Mouse (Mus musculus) heart, adult 2 months (tissue): ENCODE data around the gene Stmn1. TPM values are rescaled to one million over a fixed set of nuclear protein-coding genes. Genes with fewer than 3 reads are reported as not detected.
A peak's percentile ranks its signal among the peaks of the same experiment; 100 is the strongest.
"Not testable (repeated sequence)": the region's sequence is repeated elsewhere in the genome, so short reads cannot be mapped to it uniquely, and the experiment has no call there.

Source experiments
- DNase-seq, 2 experiments: peaks; one replicate each; pipeline ENCODE4 v3.0.0; 2021
- H3K27ac ChIP-seq: fragments of 200-600 bp; 2 replicates; pipeline ENCODE4 v1.8.1; 2022
- H3K27me3 ChIP-seq: fragments of 200-500 bp; 2 replicates; pipeline ENCODE4 v1.6.1; 2012; ENCODE audit warnings: mild to moderate bottlenecking, low read length, inconsistent platforms, mixed read lengths; ENCODE audit not compliant: control insufficient read depth, insufficient read depth
- H3K36me3 ChIP-seq: fragments of 200-500 bp; 2 replicates; pipeline ENCODE4 v1.6.1; 2012; ENCODE audit warnings: low read length, inconsistent platforms; ENCODE audit not compliant: control insufficient read depth, insufficient read depth
- H3K4me1 ChIP-seq: fragments of 200-500 bp; 2 replicates; pipeline ENCODE4 v1.6.1; 2011; ENCODE audit warnings: low read length; ENCODE audit not compliant: control insufficient read depth, insufficient read depth
- H3K4me3 ChIP-seq: fragments of 200-600 bp; 2 replicates; pipeline ENCODE4 v1.8.1; 2022
- H3K79me2 ChIP-seq: fragments of 200-500 bp; replicated peaks from 2 replicates; pipeline ENCODE4 v1.6.1; 2012; ENCODE audit warnings: mild to moderate bottlenecking, inconsistent platforms, low read length, moderate library complexity, mixed read lengths; ENCODE audit not compliant: control insufficient read depth, insufficient read depth
- H3K9ac ChIP-seq: fragments of 200-500 bp; 2 replicates; pipeline ENCODE4 v1.6.1; 2012; ENCODE audit warnings: low read depth, mild to moderate bottlenecking, control low read depth, inconsistent platforms, low read length, mixed read lengths
- CTCF ChIP-seq: fragments of 200-600 bp; IDR thresholded peaks from 2 replicates; pipeline ENCODE4 v1.8.1; 2022; ENCODE audit warnings: antibody characterized with exemption, mild to moderate bottlenecking, moderate library complexity
- EP300 ChIP-seq: fragments of 200-500 bp; IDR thresholded peaks from 2 replicates; pipeline ENCODE4 v1.6.1; 2011; ENCODE audit warnings: low read depth, low read length, control low read depth; ENCODE audit not compliant: insufficient read depth
- POLR2A ChIP-seq: fragments of 200-500 bp; IDR thresholded peaks from 2 replicates; pipeline ENCODE4 v1.6.1; 2011; ENCODE audit warnings: mild to moderate bottlenecking, low read depth, low read length, control low read depth; ENCODE audit not compliant: insufficient read depth
- WGBS: fragments of 180-500 bp; shearing (Covaris S2); methylation state at CpG from one replicate; pipeline ENCODE4 v1.1.7; 2018; 5-methylcytosine and 5-hydroxymethylcytosine counted together
- intact Hi-C: fragments of 180-260 bp; cut with DNase I; formaldehyde crosslinking; loops from one replicate; pipeline ENCODE4 v1.15.1; 2025
- polyA plus RNA-seq: library from polyadenylated mRNA; depleted of rRNA; stranded (reverse); fragments of >200 nt; gene quantifications from 2 replicates; pipeline ENCODE4 v1.2.3, GENCODE M21; 2012
- total RNA-seq, 2 experiments: library from RNA; stranded (reverse); gene quantifications; 2 replicates each; pipeline ENCODE4 v1.2.3; 2021

The Stmn1 gene
- total and polyA plus RNA-seq, 3 experiments = 10.9 to 23.0 (median 20.1) TPM

DNA sequence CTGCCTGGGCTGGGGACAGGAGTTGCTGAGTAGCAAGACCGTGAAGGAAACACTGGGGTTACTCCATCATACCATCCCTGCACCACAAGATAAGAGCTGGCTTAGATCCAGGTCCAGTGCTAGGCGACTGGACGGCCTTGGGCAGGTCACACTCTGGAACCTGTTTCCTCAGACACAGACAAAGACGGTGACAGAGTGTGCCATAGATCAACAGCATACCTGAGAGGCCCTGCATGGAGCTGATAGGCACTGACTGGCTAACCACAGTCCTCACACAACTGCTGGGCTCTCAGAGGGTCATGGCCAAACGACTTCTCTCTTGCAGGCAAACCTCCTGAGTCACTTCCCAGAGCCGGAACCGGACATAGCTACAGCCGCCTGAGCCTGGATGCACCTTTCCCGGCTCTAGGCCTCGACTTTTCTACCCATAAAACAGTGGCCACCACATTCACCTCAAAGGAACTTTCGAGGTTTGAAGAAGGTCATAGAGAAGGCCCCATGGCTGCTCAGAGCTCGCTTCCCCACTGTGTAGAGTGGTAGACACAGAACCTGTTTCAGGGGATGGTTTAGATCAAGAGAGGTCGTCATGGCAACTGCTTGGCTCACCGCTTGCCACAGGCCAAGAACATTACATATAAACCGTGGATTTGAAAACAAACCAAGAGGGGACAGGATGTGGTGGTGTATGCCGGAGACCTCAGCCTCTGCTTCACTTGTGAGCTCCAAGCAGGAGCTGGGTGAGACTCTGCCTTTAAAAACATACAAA lies 26.8 kb downstream of the Stmn1 start:
- Histone ChIP-seq H3K9ac (no peak overlapping the region), H3K4me3 (no peak overlapping the region), H3K4me1 (peaks cover 10% of the 10 kb centered on the region), H3K27ac (peak overlapping the region; percentile 15; the same call in 1 of the 2 replicates), H3K36me3 (no peaks in the 10 kb centered on the region), H3K27me3 (no peaks in the 10 kb centered on the region), H3K79me2 (no peaks in the 10 kb centered on the region)
- peak in 1 of 2 experiments; percentile 39 for DNase-seq
- WGBS = 50% methylated on average over 16 of the region's 16 CpGs
- TF ChIP-seq CTCF (no peak), EP300 (no peak), POLR2A (no peak)
- intact Hi-C loops = no loop called here

DNA sequence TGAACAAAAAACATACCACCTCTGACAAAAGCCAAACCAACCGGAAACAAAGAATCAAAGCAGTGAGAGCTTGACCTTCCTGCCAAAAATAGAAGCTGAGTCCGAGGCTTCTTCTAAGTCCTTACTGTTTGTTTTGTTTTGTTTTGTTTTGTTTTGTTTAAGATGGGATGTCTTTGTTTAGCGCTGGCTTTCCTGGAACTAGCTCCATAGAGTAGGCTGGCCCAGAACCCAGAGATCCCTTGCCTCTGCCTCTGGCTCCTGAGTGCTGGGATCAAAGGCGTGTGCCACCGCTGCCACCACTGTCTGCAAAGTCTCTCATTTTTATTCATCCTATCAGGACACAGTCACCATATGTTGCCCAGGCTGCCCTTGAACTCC lies 27.4 kb downstream of the Stmn1 start:
- no peak for DNase-seq
- peak overlapping the region; percentile 83 for H3K27ac ChIP-seq

DNA sequence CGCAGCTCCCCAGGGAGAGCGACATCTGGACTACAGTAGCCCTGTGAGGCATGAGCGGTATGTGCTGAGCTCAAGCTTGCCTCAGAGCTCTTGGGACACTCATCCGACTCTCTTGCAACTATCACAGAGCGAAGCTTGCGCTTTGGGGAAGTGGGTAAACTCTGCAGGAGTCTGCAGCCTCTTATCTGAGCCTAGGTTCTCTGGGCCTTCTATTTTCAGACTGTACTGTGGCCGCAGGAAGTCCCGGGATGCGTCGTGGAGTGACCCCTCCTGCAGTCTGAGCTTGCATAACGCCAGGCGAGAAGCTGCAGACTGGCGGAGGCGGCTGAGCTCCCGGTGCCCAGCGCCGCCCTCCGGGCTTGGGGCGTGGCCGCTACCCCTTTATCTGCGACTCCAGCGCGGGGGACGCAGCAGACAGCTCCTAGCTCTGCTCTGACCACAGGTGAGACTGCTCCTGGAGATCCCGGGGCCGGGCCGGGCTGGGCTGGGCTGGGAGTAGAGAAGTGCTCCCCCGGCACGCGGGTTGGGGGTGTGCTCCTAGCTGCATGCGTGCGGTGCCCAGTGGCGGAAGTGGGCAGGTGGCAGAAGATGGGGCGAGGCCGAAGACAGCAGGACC lies 28.6 kb downstream of the Stmn1 start, which contains the start of gene Paqr7:
Gene Paqr7 (plus strand): TSS at position 103 of the 616 bp plus-strand sequence.
- peak within 1 kb of the TSS; percentile 74 for H3K9ac ChIP-seq
- H3K27ac ChIP-seq = peak within 1 kb of the TSS; percentile 83
- H3K4me3 ChIP-seq = peak within 1 kb of the TSS; percentile 69
- H3K79me2 ChIP-seq = no peaks in the 10 kb centered on the region
- peak; percentile 56; the same call in 1 of the 2 replicates for TF ChIP-seq EP300
- peak; percentile 23 for TF ChIP-seq CTCF
- TF ChIP-seq POLR2A = peak; percentile 57
- peak; percentile 82 to 89 for DNase-seq
- peaks cover 10% of the 10 kb centered on the region for H3K4me1 ChIP-seq
- no peaks in the 10 kb centered on the region for H3K27me3 ChIP-seq
- WGBS = 5% methylated on average over 35 of the region's 35 CpGs
- no peaks in the 10 kb centered on the region for H3K36me3 ChIP-seq
- intact Hi-C loops = no loop called here

More for the DNA sequence above, 27.4 kb downstream of the Stmn1 start:
- Histone ChIP-seq H3K27me3 (no peaks in the 10 kb centered on the region), H3K36me3 (no peaks in the 10 kb centered on the region), H3K79me2 (no peaks in the 10 kb centered on the region), H3K4me1 (peaks cover 10% of the 10 kb centered on the region), H3K9ac (no peak overlapping the region), H3K4me3 (no peak overlapping the region)
- intact Hi-C loops = no loop called here
- 63% methylated on average over 5 of the region's 5 CpGs for WGBS
- TF ChIP-seq EP300 = no peak
- TF ChIP-seq CTCF = no peak
- no peak for TF ChIP-seq POLR2A

DNA sequence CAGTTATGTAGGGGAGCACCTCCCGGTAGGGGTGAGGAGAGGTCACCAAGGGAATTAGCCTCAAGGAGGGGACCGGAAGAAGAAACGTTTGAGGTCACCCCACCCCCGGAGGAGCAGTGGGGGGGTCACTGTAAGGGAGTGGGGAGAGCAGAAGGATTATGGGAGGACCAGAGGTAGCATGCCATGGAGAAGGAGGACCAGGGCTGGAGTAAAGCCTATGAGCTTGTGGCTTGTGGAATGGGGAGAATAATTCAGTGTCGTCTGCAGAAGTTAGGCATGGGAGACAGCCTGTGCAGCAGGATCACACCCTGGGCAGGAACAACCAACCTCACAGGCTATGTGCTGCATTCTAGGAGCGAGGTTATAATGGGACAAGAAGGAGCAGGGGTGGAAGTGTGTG lies 29.1 kb downstream of the Stmn1 start:
- H3K79me2 ChIP-seq = no peaks in the 10 kb centered on the region
- intact Hi-C loops = no loop called here
- H3K36me3 ChIP-seq = no peaks in the 10 kb centered on the region
- peaks cover 10% of the 10 kb centered on the region for H3K4me1 ChIP-seq
- DNase-seq = no peak
- WGBS = 2% methylated on average over 6 of the region's 6 CpGs
- H3K27ac ChIP-seq = peak overlapping the region; percentile 83
- TF ChIP-seq CTCF (no peak), POLR2A (no peak), EP300 (0 out of 2 replicates have a peak, but pooled peaks have one; percentile 24)
- no peaks in the 10 kb centered on the region for H3K27me3 ChIP-seq
- peak overlapping the region; percentile 69 for H3K4me3 ChIP-seq
- peak overlapping the region; percentile 74 for H3K9ac ChIP-seq

DNA sequence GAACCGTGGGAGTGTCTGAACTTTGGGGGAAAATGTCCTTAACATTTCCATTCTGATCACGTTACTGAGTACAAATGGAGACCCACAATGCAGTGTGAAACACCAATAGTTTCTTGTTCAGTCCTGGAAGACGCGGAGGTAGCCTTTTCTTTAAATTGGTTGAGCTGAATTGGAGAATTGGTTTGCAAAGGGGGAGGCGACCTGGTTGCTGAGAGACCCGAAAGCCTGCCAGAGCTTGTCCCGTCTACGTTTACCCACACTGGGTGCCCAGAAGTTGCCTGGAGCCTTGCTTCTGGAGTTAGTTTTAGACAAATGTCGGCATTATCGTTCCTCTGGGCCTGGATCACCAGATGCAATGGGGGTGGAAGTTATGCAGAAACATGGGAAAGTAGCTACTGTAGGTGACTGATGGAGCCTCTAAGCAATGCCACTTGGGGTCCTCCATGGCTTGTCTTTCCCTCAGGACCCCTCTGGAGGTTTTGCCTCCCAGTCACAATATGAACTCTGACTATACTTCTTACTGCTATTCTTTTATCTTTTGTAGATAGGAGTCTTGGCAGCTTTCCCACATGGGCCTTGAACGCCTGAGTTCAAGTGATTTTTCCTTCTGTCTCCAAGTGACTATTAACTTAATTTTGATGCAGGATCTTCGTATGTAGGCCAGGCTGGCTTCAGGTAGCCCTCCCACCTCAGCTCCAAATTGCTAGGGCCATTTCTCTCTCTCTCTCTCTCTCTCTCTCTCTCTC lies 30.0 kb downstream of the Stmn1 start:
- Histone ChIP-seq H3K79me2 (no peaks in the 10 kb centered on the region), H3K36me3 (no peaks in the 10 kb centered on the region), H3K4me3 (no peak overlapping the region), H3K9ac (no peak overlapping the region), H3K4me1 (peaks cover 10% of the 10 kb centered on the region), H3K27me3 (no peaks in the 10 kb centered on the region), H3K27ac (no peak overlapping the region)
- intact Hi-C loops = no loop called here
- DNase-seq = no peak
- TF ChIP-seq POLR2A = no peak
- TF ChIP-seq CTCF = no peak
- TF ChIP-seq EP300 = no peak
- 63% methylated on average over 12 of the region's 12 CpGs for WGBS

DNA sequence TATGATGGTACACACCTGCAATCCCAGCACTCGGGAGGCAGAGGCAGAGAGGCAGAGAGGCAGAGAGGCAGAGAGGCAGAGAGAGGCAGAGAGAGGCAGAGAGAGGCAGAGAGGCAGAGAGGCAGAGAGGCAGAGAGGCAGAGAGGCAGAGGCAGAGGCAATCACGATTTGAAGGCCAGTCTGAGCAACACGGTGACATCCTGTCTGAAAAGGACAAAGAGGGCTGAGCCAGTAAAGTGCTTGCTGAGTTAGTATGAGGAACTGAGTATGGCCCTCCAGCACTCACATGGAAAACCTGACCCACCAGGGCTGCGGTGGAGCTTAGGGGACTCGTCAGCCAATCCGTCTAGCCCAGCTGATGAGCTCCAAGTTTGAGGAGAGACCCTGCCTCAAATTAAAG lies 30.9 kb downstream of the Stmn1 start:
- H3K27ac ChIP-seq, H3K4me3 ChIP-seq, DNase-seq, H3K4me1 ChIP-seq, H3K27me3 ChIP-seq, intact Hi-C loops, H3K36me3 ChIP-seq, H3K9ac ChIP-seq, H3K79me2 ChIP-seq: not testable (repeated sequence)
- WGBS = 72% methylated on average over 6 of the region's 6 CpGs
